Mouse (Mus musculus): ENCODE results near the gene Slc27a4. TPM values are rescaled to one million over a fixed set of nuclear protein-coding genes. Genes with fewer than 3 reads are reported as not detected.

Gene Slc27a4
- total and polyA plus RNA-seq, 3 experiments: 10.9 to 14.9 TPM; not detected in 1

DNA sequence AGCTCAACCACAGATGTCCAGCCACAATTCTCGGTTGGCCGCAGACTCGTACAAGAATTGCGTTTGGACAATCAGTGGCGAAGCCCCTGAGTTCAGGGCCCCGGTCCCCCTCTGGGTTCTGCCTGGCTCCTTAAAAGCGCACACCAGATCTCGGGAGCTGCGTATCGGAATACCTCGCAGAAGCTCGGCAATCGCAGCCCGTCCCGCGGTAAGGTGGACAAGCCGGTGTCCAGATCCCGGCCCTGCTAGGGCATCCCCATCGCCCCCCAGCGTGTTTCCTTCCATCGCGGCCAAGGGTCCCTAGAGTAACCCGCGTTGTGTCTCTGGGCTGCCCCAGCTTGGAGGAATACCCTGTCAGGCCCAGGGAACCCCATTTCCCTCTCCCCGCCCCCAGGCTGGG is 43.2 kb downstream of the Slc27a4 start:
- no peak for TF ChIP-seq MAX (IDR thresholded peaks at IDR 0.05; ENCODE audit: low read length)
- no peak for TF ChIP-seq UBTF (IDR thresholded peaks at IDR 0.05; ENCODE audit: borderline replicate concordance, insufficient read depth, low read depth, low read length)
- no peak for TF ChIP-seq POLR2A (IDR thresholded peaks at IDR 0.05; ENCODE audit: control insufficient read depth in 1 of 2, insufficient read depth in 1 of 2, low read depth in 1 of 2, low read length in 2 of 2, poor library complexity in 1 of 2)
- no peak for TF ChIP-seq RAD21 (IDR thresholded peaks at IDR 0.05; ENCODE audit: low read depth, low read length)
- TF ChIP-seq ZC3H11A (IDR thresholded peaks at IDR 0.05; ENCODE audit: low read depth, low read length): no peak
- no peak for TF ChIP-seq EP300 (IDR thresholded peaks at IDR 0.05; ENCODE audit: low read depth in 1 of 2, low read length in 2 of 2)
- no peak for TF ChIP-seq SMC3 (IDR thresholded peaks at IDR 0.05; ENCODE audit: low read depth, low read length)
- TF ChIP-seq HCFC1 (IDR thresholded peaks at IDR 0.05; ENCODE audit: low read depth, low read length): no peak
- TF ChIP-seq E2F4 (IDR thresholded peaks at IDR 0.05; ENCODE audit: borderline replicate concordance, low read depth, low read length): no peak
- no peak for TF ChIP-seq ZMIZ1 (IDR thresholded peaks at IDR 0.05; ENCODE audit: low read depth, low read length)
- TF ChIP-seq CTCF (IDR thresholded peaks at IDR 0.05 in 2 of 3, conservative IDR thresholded peaks at IDR 0.05 in 1 of 3; ENCODE audit: control insufficient read depth in 1 of 3, insufficient read depth in 1 of 3, low read depth in 2 of 3, low read length in 3 of 3, poor library complexity in 1 of 3, severe bottlenecking in 1 of 3): no peak
- TF ChIP-seq ZKSCAN1 (IDR thresholded peaks at IDR 0.05; ENCODE audit: low read depth, low read length): no peak
- no peak for TF ChIP-seq RCOR1 (IDR thresholded peaks at IDR 0.05; ENCODE audit: low read depth, low read length)
- no peak for TF ChIP-seq TCF12 (IDR thresholded peaks at IDR 0.05; ENCODE audit: low read depth, low read length)
- TF ChIP-seq MYC (IDR thresholded peaks at IDR 0.05; ENCODE audit: low read depth, low read length): no peak
- no peak for TF ChIP-seq MEF2A (IDR thresholded peaks at IDR 0.05; ENCODE audit: extremely low read depth, insufficient replicate concordance, low read depth, low read length, poor library complexity, severe bottlenecking)
- no peak for TF ChIP-seq USF1 (IDR thresholded peaks at IDR 0.05; ENCODE audit: low read depth, low read length)
- no peak for TF ChIP-seq GABPA (IDR thresholded peaks at IDR 0.05; ENCODE audit: low read depth, low read length)
- no peak overlapping the region for H3K27ac ChIP-seq (ENCODE audit: control insufficient read depth, low read depth, low read length)
- no peak overlapping the region for H3K9ac ChIP-seq (ENCODE audit: control insufficient read depth, low read depth, low read length, poor library complexity, severe bottlenecking)
- no peaks in the 10 kb centered on the region; a peak in 1 of 4 replicates for H3K4me1 ChIP-seq (ENCODE audit: control insufficient read depth in 1 of 2, insufficient read depth in 2 of 2, low read length in 2 of 2)
- H3K27me3 ChIP-seq (ENCODE audit: control insufficient read depth in 1 of 2, insufficient read depth in 2 of 2, low read length in 2 of 2): no peaks in the 10 kb centered on the region
- H3K36me3 ChIP-seq (ENCODE audit: control insufficient read depth in 1 of 2, insufficient read depth in 2 of 2, low read length in 2 of 2): no peaks in the 10 kb centered on the region; a peak in 3 of 4 replicates
- H3K4me3 ChIP-seq (ENCODE audit: control insufficient read depth in 1 of 2, insufficient read depth in 1 of 2, low read depth in 2 of 2, low read length in 2 of 2): no peak overlapping the region
- H3K9me3 ChIP-seq (replicated peaks; ENCODE audit: insufficient read depth, low read length): no peaks in the 10 kb centered on the region
- no peak for DNase-seq (ENCODE audit: low read depth, low spot score)
- no peaks in the 10 kb centered on the region for H3K79me2 ChIP-seq (ENCODE audit: control insufficient read depth, insufficient read depth, low read length, poor library complexity)

DNA sequence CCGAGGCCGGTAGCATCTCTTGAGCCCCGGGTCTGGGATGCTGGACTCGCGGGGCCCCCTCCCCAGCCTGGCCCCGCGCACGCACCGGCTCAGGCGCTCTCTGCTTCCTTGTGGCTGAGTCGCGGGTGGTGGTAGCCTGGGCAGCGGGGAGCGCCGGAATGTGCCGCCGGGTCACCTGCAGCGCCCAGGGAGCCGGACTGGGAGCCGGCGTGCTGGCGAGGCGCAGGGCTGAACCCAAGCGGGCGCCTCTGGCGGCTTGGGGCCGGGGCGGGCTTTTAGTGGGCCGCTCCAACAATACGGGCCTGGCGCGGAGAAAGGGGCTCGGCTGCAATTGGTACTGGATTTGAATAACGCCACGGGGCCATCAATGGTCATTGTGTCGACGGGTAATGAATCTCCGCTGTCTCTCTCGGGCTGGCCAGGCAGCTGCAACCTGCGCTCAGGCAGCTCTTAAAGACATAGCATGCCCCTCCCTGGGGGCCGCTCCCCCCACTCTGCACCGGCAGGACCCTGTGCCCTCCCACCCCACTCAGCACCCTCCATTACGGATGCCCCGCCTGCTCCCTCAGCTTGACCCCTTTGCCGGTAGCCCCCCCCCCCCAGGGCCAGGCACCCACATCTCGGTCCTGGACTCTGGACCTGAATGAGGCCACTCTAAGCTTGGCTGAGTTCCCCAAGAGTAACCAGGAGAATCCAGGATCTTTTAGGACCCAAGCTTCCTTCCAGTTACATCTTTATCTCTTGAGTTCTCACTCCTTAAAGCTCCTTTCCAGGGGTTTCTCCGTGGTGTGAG is 43.8 kb downstream of the Slc27a4 start:
- H3K36me3 ChIP-seq (ENCODE audit: control insufficient read depth in 1 of 2, insufficient read depth in 2 of 2, low read length in 2 of 2): no peaks in the 10 kb centered on the region; a peak in 3 of 4 replicates

More for the DNA sequence above, 43.8 kb downstream of the Slc27a4 start:
- no peaks in the 10 kb centered on the region for H3K9me3 ChIP-seq (replicated peaks; ENCODE audit: insufficient read depth, low read length)
- no peak for TF ChIP-seq KAT2A (conservative IDR thresholded peaks at IDR 0.05; ENCODE audit: low read depth, low read length)
- no peak for TF ChIP-seq RCOR1 (IDR thresholded peaks at IDR 0.05; ENCODE audit: low read depth, low read length)
- TF ChIP-seq POLR2AphosphoS5 (IDR thresholded peaks at IDR 0.05; ENCODE audit: borderline replicate concordance, low read depth, low read length): no peak
- no peaks in the 10 kb centered on the region for H3K27me3 ChIP-seq (ENCODE audit: control insufficient read depth in 1 of 2, insufficient read depth in 2 of 2, low read length in 2 of 2)
- no peak overlapping the region for H3K4me3 ChIP-seq (ENCODE audit: control insufficient read depth in 1 of 2, insufficient read depth in 1 of 2, low read depth in 2 of 2, low read length in 2 of 2)
- DNase-seq (ENCODE audit: low read depth, low spot score): no peak
- no peak overlapping the region for H3K9ac ChIP-seq (ENCODE audit: control insufficient read depth, low read depth, low read length, poor library complexity, severe bottlenecking)
- no peak overlapping the region for H3K27ac ChIP-seq (ENCODE audit: control insufficient read depth, low read depth, low read length)
- no peaks in the 10 kb centered on the region; a peak in 1 of 4 replicates for H3K4me1 ChIP-seq (ENCODE audit: control insufficient read depth in 1 of 2, insufficient read depth in 2 of 2, low read length in 2 of 2)
- no peaks in the 10 kb centered on the region for H3K79me2 ChIP-seq (ENCODE audit: control insufficient read depth, insufficient read depth, low read length, poor library complexity)

Data from MEL (cell line).